Mouse (Mus musculus) CH12.LX (cell line): Measurements from ENCODE around the gene Psma6.

ENCODE experiments used
- CTCF ChIP-seq, 2 experiments: IDR thresholded peaks in 1 of 2; conservative IDR thresholded peaks in 1 of 2; 2 replicates each; pipeline ENCODE4 v1.5.1; 2011 to 2012; ENCODE audit warnings: low read depth in 2 of 2, low read length in 2 of 2, improper control_type of control experiment in 1 of 2, inconsistent platforms in 1 of 2, mild to moderate bottlenecking in 1 of 2, moderate library complexity in 1 of 2
- ETS1 ChIP-seq: conservative IDR thresholded peaks from 2 replicates; pipeline ENCODE4 v1.6.1; 2012; ENCODE audit warnings: low read depth, mild to moderate bottlenecking, inconsistent platforms, low read length, improper control_type of control experiment, moderate library complexity

DNA sequence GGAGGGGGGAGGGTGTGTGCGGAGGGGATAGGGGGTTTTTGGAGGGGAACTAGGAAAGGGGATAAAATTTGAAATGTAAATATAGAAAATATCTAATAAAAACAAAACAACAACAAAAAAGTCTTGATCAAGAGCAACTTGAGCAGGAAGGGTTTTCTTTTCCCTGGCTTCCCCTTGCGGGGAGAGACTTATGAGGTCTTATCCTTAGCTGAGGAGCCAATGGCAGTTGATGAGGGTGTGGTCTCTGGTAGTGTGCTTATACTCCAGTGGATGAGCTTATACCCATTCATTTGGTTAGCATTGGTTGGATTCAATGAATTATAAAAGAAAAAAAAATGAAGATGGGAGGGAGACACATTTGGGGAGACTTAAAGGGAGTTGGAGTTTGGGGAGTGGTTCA is 65.0 kb downstream of the Psma6 start:
- TF ChIP-seq ETS1, result no peak
- TF ChIP-seq CTCF (conservative IDR thresholded peaks at IDR 0.05 in 1 of 2, IDR thresholded peaks at IDR 0.05 in 1 of 2; ENCODE audit: low read depth in 2 of 2, low read length in 2 of 2), result no peak
